In genomic region chr4:16820371-16820770, GRCm38 (mm10) we compare ENCODE assay signal across 15 mouse cellular contexts.
DNase-seq lines count a peak whose midpoint lies in the region; TF ChIP-seq lines count a peak whose summit lies in the region.
"Had no signal": no experiment of that assay in that cellular context is flagged by ENCODE, and none has a peak within 500 bp of the region (broad histone marks: within the 10 kb centered on the region; RNA-seq: fewer than 3 reads in every experiment).

No protein-coding gene starts in this region.

- TF ChIP-seq POLR2A in brain, embryonic 14.5 days (IDR thresholded peaks at IDR 0.05; ENCODE audit: borderline replicate concordance, extremely low read depth, insufficient read depth, insufficient read length, poor library complexity, severe bottlenecking) = no peak

- TF ChIP-seq CTCF in brain, embryonic 14.5 days (IDR thresholded peaks at IDR 0.05; ENCODE audit: borderline replicate concordance, extremely low read depth, insufficient read depth, insufficient read length) = no peak

- peak; percentile 34 for DNase-seq in Muller cell, postnatal 12 days (ENCODE audit: inconsistent ontology term)
- DNase-seq in brain, embryonic 14.5 days (ENCODE audit: low read depth) = peak; percentile 1
- DNase-seq in retina, postnatal 1 day = peak; percentile 58
- DNase-seq in ovary, adult 18-20 months (ENCODE audit: low spot score) = no peak
- DNase-seq in kidney, adult 8-10 months = no peak
- DNase-seq: adrenal gland, adult 8-10 months; adrenal gland, postnatal 14 days; adrenal gland, postnatal 36 days; cerebellum, adult 11 months; cerebellum, adult 18-20 months; cerebellum, adult 8-10 months; cerebellum, adult 9-11 months; cerebellum, postnatal 14 days; cerebellum, postnatal 36 days; embryo, embryonic 11 days had no signal

Comparison
In these comparisons a context has a peak if more than half of its experiments do, and no peak if none do; other contexts are left out.
1. DNase-seq: peak in Muller cell, postnatal 12 days (single experiment), brain, embryonic 14.5 days (single experiment) and retina, postnatal 1 day (single experiment); none in ovary, adult 18-20 months (single experiment) and kidney, adult 8-10 months (0 of 2).